Mouse (Mus musculus) hindbrain, embryonic 11.5 days (tissue): ENCODE results near the gene Syt14. TPM values are rescaled to one million over a fixed set of nuclear protein-coding genes. Genes with fewer than 3 reads are reported as not detected.

ENCODE experiments used
- ATAC-seq: fragments of 200-750 bp; cut with Nextera tagmentation; 2 replicates; pipeline ENCODE4 v1.8.0; 2017; ENCODE audit warnings: mild to moderate bottlenecking, moderate TSS enrichment, moderate library complexity; ENCODE audit not compliant: low FRiP score
- DNase-seq: peaks from one replicate; pipeline ENCODE4 v3.0.0-alpha.2; 2015; ENCODE audit warnings: low spot score
- H3K27ac ChIP-seq: fragments of 300-500 bp; sonication (generic); 2 replicates; pipeline ENCODE4 v1.5.1; 2014; ENCODE audit warnings: mild to moderate bottlenecking, low read depth, low read length
- H3K27me3 ChIP-seq: fragments of 300-500 bp; sonication (generic); 2 replicates; pipeline ENCODE4 v1.6.1; 2014; ENCODE audit warnings: mild to moderate bottlenecking, low read length, moderate library complexity, mixed read lengths; ENCODE audit not compliant: control insufficient read depth, insufficient read depth
- H3K36me3 ChIP-seq: fragments of 300-500 bp; sonication (generic); 2 replicates; pipeline ENCODE4 v1.6.1; 2014; ENCODE audit warnings: mild to moderate bottlenecking, low read length, moderate library complexity, mixed read lengths; ENCODE audit not compliant: control insufficient read depth, insufficient read depth
- H3K4me1 ChIP-seq: fragments of 300-500 bp; sonication (generic); replicated peaks from 2 replicates; pipeline ENCODE4 v1.6.1; 2014; ENCODE audit warnings: low read length, mixed read lengths; ENCODE audit not compliant: control insufficient read depth, insufficient read depth
- H3K4me2 ChIP-seq: fragments of 300-500 bp; sonication (generic); replicated peaks from 2 replicates; pipeline ENCODE4 v1.6.1; 2014; ENCODE audit warnings: mild to moderate bottlenecking, low read depth, low read length
- H3K4me3 ChIP-seq: fragments of 300-500 bp; sonication (generic); 2 replicates; pipeline ENCODE4 v1.5.1; 2014; ENCODE audit warnings: low read depth, low read length
- H3K9ac ChIP-seq: fragments of 300-500 bp; sonication (generic); 2 replicates; pipeline ENCODE4 v1.6.1; 2014; ENCODE audit warnings: low read depth, low read length
- H3K9me3 ChIP-seq: fragments of 300-500 bp; sonication (generic); 2 replicates; pipeline ENCODE4 v1.6.1; 2016; ENCODE audit warnings: low read length; ENCODE audit not compliant: control insufficient read depth
- WGBS: fragments of 180-500 bp; shearing (Covaris S2); extraction: QIAGEN DNeasy Blood & Tissue Kit; methylation state at CpG from one replicate; pipeline ENCODE4 v1.1.7; 2014; 5-methylcytosine and 5-hydroxymethylcytosine counted together
- polyA plus RNA-seq: library from polyadenylated mRNA; unstranded; fragments of >200 nt; fragmentation: Nextera tagmentation; extraction: Ambion mirVana; gene quantifications from 2 replicates; pipeline ENCODE4 v1.2.1, GENCODE M21; 2014

The Syt14 gene
- polyA plus RNA-seq, 1 experiment from 2014 or later, result 8.7 TPM

- Histone ChIP-seq H3K9me3 (no peaks in the 10 kb centered on the region), H3K9ac (no peak overlapping the region), H3K4me2 (no peak overlapping the region), H3K36me3 (no peaks in the 10 kb centered on the region), H3K27ac (no peak overlapping the region), H3K4me3 (no peak overlapping the region), H3K4me1 (no peaks in the 10 kb centered on the region), H3K27me3 (no peaks in the 10 kb centered on the region)
- WGBS, result 76% methylated on average over 1 of the region's 1 CpGs
- DNase-seq (no peak), ATAC-seq (no peak)
These were observed 54.5 kb downstream of the Syt14 start for GRCm38 (mm10) chr1:192981120-192981519.

GRCm38 (mm10) chr1:192962323-192962722, 73.3 kb downstream of the Syt14 start:
- no peaks in the 10 kb centered on the region for H3K4me1 ChIP-seq
- no peak for ATAC-seq
- WGBS, result 88% methylated on average over 5 of the region's 5 CpGs

GRCm38 (mm10) chr1:192947839-192948173, 87.8 kb downstream of the Syt14 start:
- DNase-seq, result peak; percentile 51
- 32% methylated on average over 2 of the region's 2 CpGs for WGBS
- ATAC-seq, result peak; percentile 57
- Histone ChIP-seq H3K36me3 (no peaks in the 10 kb centered on the region), H3K9ac (no peak overlapping the region), H3K4me3 (no peak overlapping the region), H3K4me1 (no peaks in the 10 kb centered on the region), H3K9me3 (no peaks in the 10 kb centered on the region), H3K4me2 (no peak overlapping the region), H3K27ac (no peak overlapping the region), H3K27me3 (no peaks in the 10 kb centered on the region)

More at GRCm38 (mm10) chr1:192962323-192962722, 73.3 kb downstream of the Syt14 start:
- no peaks in the 10 kb centered on the region for H3K36me3 ChIP-seq
- H3K4me2 ChIP-seq, result no peak overlapping the region
- H3K27ac ChIP-seq, result no peak overlapping the region
- no peaks in the 10 kb centered on the region for H3K9me3 ChIP-seq
- H3K9ac ChIP-seq, result no peak overlapping the region
- no peaks in the 10 kb centered on the region for H3K27me3 ChIP-seq
- no peak for DNase-seq
- no peak overlapping the region for H3K4me3 ChIP-seq

- no peak overlapping the region for H3K9ac ChIP-seq
- H3K27ac ChIP-seq, result no peak overlapping the region
- 38% methylated on average over 1 of the region's 1 CpGs for WGBS
- H3K27me3 ChIP-seq, result no peaks in the 10 kb centered on the region
- H3K36me3 ChIP-seq, result no peaks in the 10 kb centered on the region
- no peak overlapping the region for H3K4me3 ChIP-seq
- H3K9me3 ChIP-seq, result no peaks in the 10 kb centered on the region
- DNase-seq (no peak), ATAC-seq (no peak)
- H3K4me2 ChIP-seq, result no peak overlapping the region
- no peaks in the 10 kb centered on the region for H3K4me1 ChIP-seq
These were observed 88.3 kb downstream of the Syt14 start for GRCm38 (mm10) chr1:192947170-192947838.

- no peak for DNase-seq
- Histone ChIP-seq H3K9ac (no peak overlapping the region), H3K4me1 (no peaks in the 10 kb centered on the region), H3K27ac (no peak overlapping the region), H3K4me3 (no peak overlapping the region), H3K4me2 (no peak overlapping the region), H3K9me3 (no peaks in the 10 kb centered on the region), H3K27me3 (no peaks in the 10 kb centered on the region), H3K36me3 (no peaks in the 10 kb centered on the region)
- no peak for ATAC-seq
- WGBS, result 58% methylated on average over 2 of the region's 2 CpGs
These were observed 96.5 kb downstream of the Syt14 start for GRCm38 (mm10) chr1:192939033-192939432.

GRCm38 (mm10) chr1:192937956-192938355, 97.6 kb downstream of the Syt14 start:
- no peaks in the 10 kb centered on the region for H3K9me3 ChIP-seq
- DNase-seq (no peak), ATAC-seq (no peak)
- no peak overlapping the region for H3K9ac ChIP-seq
- H3K27me3 ChIP-seq, result no peaks in the 10 kb centered on the region
- WGBS, result 88% methylated on average over 2 of the region's 2 CpGs
- no peak overlapping the region for H3K27ac ChIP-seq
- H3K36me3 ChIP-seq, result no peaks in the 10 kb centered on the region
- no peak overlapping the region for H3K4me2 ChIP-seq
- H3K4me1 ChIP-seq, result no peaks in the 10 kb centered on the region
- no peak overlapping the region for H3K4me3 ChIP-seq

- Histone ChIP-seq H3K36me3 (no peaks in the 10 kb centered on the region), H3K9ac (no peak overlapping the region), H3K4me3 (no peak overlapping the region), H3K4me1 (no peaks in the 10 kb centered on the region), H3K4me2 (no peak overlapping the region), H3K27ac (no peak overlapping the region), H3K9me3 (no peaks in the 10 kb centered on the region), H3K27me3 (no peaks in the 10 kb centered on the region)
- DNase-seq (no peak), ATAC-seq (no peak)
- WGBS, result 94% methylated on average over 3 of the region's 3 CpGs
These were observed 103.8 kb downstream of the Syt14 start for GRCm38 (mm10) chr1:192931797-192932196.

GRCm38 (mm10) chr1:192912101-192912728, 123.4 kb downstream of the Syt14 start:
- Histone ChIP-seq H3K36me3 (no peaks in the 10 kb centered on the region), H3K4me3 (no peak overlapping the region), H3K27ac (no peak overlapping the region), H3K27me3 (no peaks in the 10 kb centered on the region), H3K9me3 (no peaks in the 10 kb centered on the region), H3K4me2 (no peak overlapping the region), H3K4me1 (no peaks in the 10 kb centered on the region), H3K9ac (no peak overlapping the region)
- DNase-seq (peak; percentile 33), ATAC-seq (no peak)
- WGBS, result 69% methylated on average over 3 of the region's 3 CpGs

GRCm38 (mm10) chr1:192901516-192901915, 134.1 kb downstream of the Syt14 start:
- no peak overlapping the region for H3K4me2 ChIP-seq
- no peak overlapping the region for H3K4me3 ChIP-seq
- no peak overlapping the region for H3K9ac ChIP-seq
- H3K27me3 ChIP-seq, result no peaks in the 10 kb centered on the region
- no peaks in the 10 kb centered on the region for H3K9me3 ChIP-seq
- ATAC-seq (no peak), DNase-seq (no peak)
- no peaks in the 10 kb centered on the region for H3K36me3 ChIP-seq
- no peaks in the 10 kb centered on the region for H3K4me1 ChIP-seq
- H3K27ac ChIP-seq, result no peak overlapping the region
- 82% methylated on average over 2 of the region's 2 CpGs for WGBS
